Mouse (Mus musculus) G1E (cell line): Measurements from ENCODE around the gene Ttc16.

Experiments
- CTCF ChIP-seq: IDR thresholded peaks from 2 replicates; pipeline ENCODE4 v1.5.1; 2012; ENCODE audit warnings: low read depth, low read length, inconsistent platforms, mixed read lengths
- GATA1 ChIP-seq: IDR thresholded peaks from 2 replicates; pipeline ENCODE4 v1.6.1; 2012; ENCODE audit warnings: borderline replicate concordance, low read length, inconsistent platforms, mixed read lengths
- GATA2 ChIP-seq: IDR thresholded peaks from 2 replicates; pipeline ENCODE4 v1.6.1; 2012; ENCODE audit warnings: low read depth, low read length, inconsistent platforms, borderline replicate concordance
- POLR2AphosphoS5 ChIP-seq: IDR thresholded peaks from 2 replicates; pipeline ENCODE4 v1.6.1; 2012; ENCODE audit warnings: low read depth, low read length, inconsistent platforms; ENCODE audit not compliant: insufficient replicate concordance
- TAL1 ChIP-seq: conservative IDR thresholded peaks from 2 replicates; pipeline ENCODE4 v1.6.1; 2012; ENCODE audit warnings: low read depth, low read length, inconsistent platforms, mixed read lengths

DNA sequence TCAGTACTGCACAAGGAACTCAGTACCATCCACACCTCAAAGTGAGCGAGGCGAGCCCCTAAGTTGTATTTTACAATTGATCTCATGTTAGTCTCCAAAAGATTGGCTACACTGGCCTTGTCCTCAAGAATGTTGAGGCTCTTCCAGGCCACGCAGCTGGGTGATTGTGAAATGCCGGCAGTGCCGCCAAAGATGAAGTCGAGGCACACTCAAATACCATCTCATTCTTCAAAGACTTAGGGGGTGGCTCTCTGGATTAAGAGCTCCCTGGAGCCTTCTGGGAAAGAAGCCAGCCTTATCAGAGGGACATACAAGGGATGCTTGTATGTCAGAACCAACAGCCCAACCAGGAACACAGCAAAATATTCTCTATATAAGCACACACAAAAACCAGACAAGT, 15.9 kb upstream of the Ttc16 start:
- no peak for TF ChIP-seq CTCF
- TF ChIP-seq GATA1 = no peak
- no peak for TF ChIP-seq POLR2AphosphoS5
- TF ChIP-seq TAL1 = no peak
- no peak for TF ChIP-seq GATA2
